9 mouse cellular contexts compared by ENCODE assay signal in the genomic region with DNA sequence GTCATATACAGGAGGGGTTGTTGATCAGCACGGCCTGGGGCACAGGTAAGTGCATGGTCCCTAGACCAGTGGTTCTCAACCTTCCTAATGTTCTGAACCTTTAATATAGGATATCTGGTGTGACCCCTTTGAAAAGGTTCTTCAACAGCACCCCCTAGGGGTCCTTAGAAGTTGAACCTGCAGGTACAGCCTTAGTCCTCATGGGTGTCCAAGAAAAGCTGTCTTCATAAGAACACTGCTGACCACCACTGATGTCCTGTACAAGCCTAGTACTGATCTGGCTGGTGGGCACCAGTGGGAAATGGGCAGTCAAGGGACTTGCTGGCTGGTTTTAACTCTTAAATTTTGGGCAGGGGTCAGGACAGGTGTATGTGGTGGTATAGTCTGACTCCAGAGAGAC. TPM values are rescaled to one million over a fixed set of nuclear protein-coding genes. Genes with fewer than 3 reads are reported as not detected.
DNase-seq lines count a peak whose midpoint lies in the region; ATAC-seq and TF ChIP-seq lines count a peak whose summit lies in the region.
"Had no signal": no experiment of that assay in that cellular context is flagged by ENCODE, and none has a peak within 500 bp of the region (broad histone marks: within the 10 kb centered on the region; RNA-seq: fewer than 3 reads in every experiment).

No protein-coding gene starts in this region.

- TF ChIP-seq CTCF in forebrain, postnatal 0 days (IDR thresholded peaks at IDR 0.05; ENCODE audit: low read depth): peak; percentile 40
- TF ChIP-seq CTCF in spleen, adult 2 months (IDR thresholded peaks at IDR 0.05; ENCODE audit: extremely low read depth, insufficient read depth, insufficient read length, insufficient replicate concordance): peak; percentile 4; the same call in 1 of the 2 replicates

- H3K4me1 ChIP-seq in forebrain, postnatal 0 days (ENCODE audit: insufficient read depth): peaks cover 5% of the 10 kb centered on the region; the same call in 1 of the 2 replicates
- peaks cover under 1% of the 10 kb centered on the region; the same call in 1 of the 2 replicates for H3K4me1 ChIP-seq in forebrain, embryonic 14.5 days (ENCODE audit: control insufficient read depth, insufficient read depth, low read length)
- H3K4me1 ChIP-seq in spleen, adult 2 months (ENCODE audit: control insufficient read depth, insufficient read depth, insufficient read length): peaks cover 1% of the 10 kb centered on the region; the same call in 1 of the 2 replicates
- H3K4me1 ChIP-seq in stomach, embryonic 16.5 days (ENCODE audit: control insufficient read depth, insufficient read depth, low read length): peaks cover 8% of the 10 kb centered on the region
- H3K4me1 ChIP-seq in forebrain, embryonic 13.5 days: peaks cover 14% of the 10 kb centered on the region

- H3K9me3 ChIP-seq in forebrain, postnatal 0 days (ENCODE audit: low read length): no peaks in the 10 kb centered on the region
- H3K9me3 ChIP-seq in forebrain, embryonic 14.5 days (replicated peaks; ENCODE audit: control insufficient read depth, low read length): no peaks in the 10 kb centered on the region
- no peaks in the 10 kb centered on the region for H3K9me3 ChIP-seq in stomach, embryonic 16.5 days (replicated peaks; ENCODE audit: control insufficient read depth, low read length)
- no peaks in the 10 kb centered on the region for H3K9me3 ChIP-seq in forebrain, embryonic 13.5 days (replicated peaks)

- H3K27ac ChIP-seq in forebrain, postnatal 0 days (ENCODE audit: low read depth, low read length): no peak overlapping the region
- no peak overlapping the region for H3K27ac ChIP-seq in forebrain, embryonic 14.5 days (ENCODE audit: low read depth, low read length)
- no peak overlapping the region for H3K27ac ChIP-seq in spleen, adult 2 months (ENCODE audit: insufficient read depth, low read length)
- no peak overlapping the region for H3K27ac ChIP-seq in stomach, embryonic 16.5 days (ENCODE audit: low read length)
- H3K27ac ChIP-seq in forebrain, embryonic 13.5 days: no peak overlapping the region

- H3K27me3 ChIP-seq in forebrain, postnatal 0 days (ENCODE audit: insufficient read depth, low read length): peaks cover 12% of the 10 kb centered on the region
- peaks cover 21% of the 10 kb centered on the region for H3K27me3 ChIP-seq in forebrain, embryonic 14.5 days (replicated peaks; ENCODE audit: control insufficient read depth, insufficient read depth, low read length)
- H3K27me3 ChIP-seq in spleen, adult 2 months (ENCODE audit: control insufficient read depth, insufficient read depth, low read length): peaks cover 8% of the 10 kb centered on the region
- H3K27me3 ChIP-seq in stomach, embryonic 16.5 days (ENCODE audit: control insufficient read depth, insufficient read depth, low read length): peaks cover 28% of the 10 kb centered on the region
- peaks cover 26% of the 10 kb centered on the region for H3K27me3 ChIP-seq in forebrain, embryonic 13.5 days
- H3K27me3 ChIP-seq: Patski had no signal

- no peak for ATAC-seq in forebrain, postnatal 0 days
- ATAC-seq in forebrain, embryonic 14.5 days: no peak; the same call in 1 of the 2 replicates
- peak; percentile 6; the same call in 1 of the 2 replicates for ATAC-seq in stomach, embryonic 16.5 days (ENCODE audit: insufficient read depth, low FRiP score)
- no peak; the same call in 1 of the 2 replicates for ATAC-seq in forebrain, embryonic 13.5 days
- ATAC-seq: Patski had no signal

- DNase-seq in forebrain, postnatal 0 days: no peak
- no peak for DNase-seq in forebrain, embryonic 14.5 days (ENCODE audit: low spot score)
- DNase-seq in spleen, adult 2 months (ENCODE audit: low read depth in 1 of 2, low spot score in 2 of 2): no peak
- DNase-seq in spleen, postnatal 14 days (ENCODE audit: low spot score in 2 of 2): no peak
- DNase-seq in induced T-regulatory cell, adult 2 months (ENCODE audit: low read depth): peak; percentile 63
- no peak for DNase-seq in left cerebral cortex, postnatal 4 days

- intact Hi-C loops in left cerebral cortex, postnatal 4 days (cut with DNase I): no loop called here

- H3K9ac ChIP-seq in forebrain, postnatal 0 days: no peak overlapping the region
- no peak overlapping the region for H3K9ac ChIP-seq in forebrain, embryonic 14.5 days (ENCODE audit: low read length)
- H3K9ac ChIP-seq in stomach, embryonic 16.5 days (ENCODE audit: low read length): no peak overlapping the region
- H3K9ac ChIP-seq in forebrain, embryonic 13.5 days: no peak overlapping the region

- WGBS in forebrain, postnatal 0 days: 80% methylated on average over 1 of the region's 1 CpGs
- 93% methylated on average over 1 of the region's 1 CpGs for WGBS in forebrain, embryonic 14.5 days
- WGBS in spleen, adult 2 months: 100% methylated on average over 1 of the region's 1 CpGs
- 85% methylated on average over 1 of the region's 1 CpGs for WGBS in stomach, embryonic 16.5 days
- WGBS in forebrain, embryonic 13.5 days: 87% methylated on average over 1 of the region's 1 CpGs

- peaks cover 33% of the 10 kb centered on the region for H3K36me3 ChIP-seq in forebrain, postnatal 0 days (ENCODE audit: insufficient read depth)
- H3K36me3 ChIP-seq in forebrain, embryonic 14.5 days (ENCODE audit: control insufficient read depth, insufficient read depth, low read length): peaks cover 40% of the 10 kb centered on the region
- peaks cover 14% of the 10 kb centered on the region for H3K36me3 ChIP-seq in spleen, adult 2 months (ENCODE audit: control insufficient read depth, insufficient read depth, low read length)
- H3K36me3 ChIP-seq in stomach, embryonic 16.5 days (ENCODE audit: control insufficient read depth, insufficient read depth, low read length): peaks cover 34% of the 10 kb centered on the region
- peaks cover 41% of the 10 kb centered on the region for H3K36me3 ChIP-seq in forebrain, embryonic 13.5 days (ENCODE audit: poor library complexity, severe bottlenecking)

- H3K4me3 ChIP-seq in forebrain, postnatal 0 days (ENCODE audit: low read depth, low read length): no peak overlapping the region
- H3K4me3 ChIP-seq in forebrain, embryonic 14.5 days (ENCODE audit: low read depth, low read length): no peak overlapping the region
- H3K4me3 ChIP-seq in spleen, adult 2 months (ENCODE audit: extremely low read depth, insufficient read depth, insufficient read length): no peak overlapping the region
- no peak overlapping the region for H3K4me3 ChIP-seq in stomach, embryonic 16.5 days (replicated peaks; ENCODE audit: low read length)
- no peak overlapping the region for H3K4me3 ChIP-seq in forebrain, embryonic 13.5 days

- H3K4me2 ChIP-seq in forebrain, postnatal 0 days (ENCODE audit: low read depth): no peak overlapping the region
- H3K4me2 ChIP-seq in forebrain, embryonic 14.5 days (ENCODE audit: low read length): no peak overlapping the region
- no peak overlapping the region for H3K4me2 ChIP-seq in stomach, embryonic 16.5 days (ENCODE audit: low read depth, low read length)
- H3K4me2 ChIP-seq in forebrain, embryonic 13.5 days: no peak overlapping the region

- TF ChIP-seq POLR2A in spleen, adult 2 months (IDR thresholded peaks at IDR 0.05; ENCODE audit: low read depth, low read length): no peak

RNA-seq across cellular contexts. Expression of gene Hcn2, which starts 4.4 kb away (rescaled TPM):
- total RNA-seq in forebrain, postnatal 0 days (2014; rRNA removed): 28.0 and 34.5 TPM in 2 replicates
- polyA plus RNA-seq in forebrain, postnatal 0 days (2015; fragmentation: Nextera tagmentation; extraction: Ambion mirVana): 3.6 and 4.7 TPM in 2 replicates
- 0.32 and 0.56 TPM in 2 replicates for polyA plus RNA-seq in forebrain, embryonic 14.5 days (2014; fragmentation: Nextera tagmentation; extraction: Ambion mirVana)
- 0.77 and 1.5 TPM in 2 replicates for polyA plus RNA-seq in spleen, adult 2 months (2012; rRNA removed)
- polyA plus RNA-seq in stomach, embryonic 16.5 days (2015; fragmentation: Nextera tagmentation; extraction: Ambion mirVana): not detected in 2 replicates
- 10 to 100 TPM; 47.4 to 53.8 TPM for total RNA-seq in left cerebral cortex, postnatal 4 days (2021)
- polyA plus RNA-seq in forebrain, embryonic 13.5 days (2015; fragmentation: Nextera tagmentation; extraction: Ambion mirVana): 0.06 and 0.10 TPM in 2 replicates

RNA-seq across cellular contexts. Expression of gene Bsg, which starts 7.7 kb away (rescaled TPM):
- total RNA-seq in forebrain, postnatal 0 days (2014; rRNA removed): 960 and 1,112 TPM in 2 replicates
- 1,015 and 1,046 TPM in 2 replicates for polyA plus RNA-seq in forebrain, postnatal 0 days (2015; fragmentation: Nextera tagmentation; extraction: Ambion mirVana)
- 725 and 788 TPM in 2 replicates for polyA plus RNA-seq in forebrain, embryonic 14.5 days (2014; fragmentation: Nextera tagmentation; extraction: Ambion mirVana)
- polyA plus RNA-seq in spleen, adult 2 months (2012; rRNA removed): 208 and 255 TPM in 2 replicates
- polyA plus RNA-seq in stomach, embryonic 16.5 days (2015; fragmentation: Nextera tagmentation; extraction: Ambion mirVana): 983 and 1,041 TPM in 2 replicates
- total RNA-seq in left cerebral cortex, postnatal 4 days (2021): 100 to 1,000 TPM; 486 to 495 TPM
- 489 and 502 TPM in 2 replicates for polyA plus RNA-seq in forebrain, embryonic 13.5 days (2015; fragmentation: Nextera tagmentation; extraction: Ambion mirVana)

RNA-seq across cellular contexts. Expression of gene Gzmm, which starts 23.2 kb away (rescaled TPM):
- total RNA-seq in forebrain, postnatal 0 days (2014; rRNA removed): 2.5 and 3.3 TPM in 2 replicates
- polyA plus RNA-seq in forebrain, postnatal 0 days (2015; fragmentation: Nextera tagmentation; extraction: Ambion mirVana): 1.1 and 1.3 TPM in 2 replicates
- polyA plus RNA-seq in forebrain, embryonic 14.5 days (2014; fragmentation: Nextera tagmentation; extraction: Ambion mirVana): 1.4 and 1.5 TPM in 2 replicates
- polyA plus RNA-seq in spleen, adult 2 months (2012; rRNA removed): 1.7 and 1.8 TPM in 2 replicates
- 0.31 and 0.44 TPM in 2 replicates for polyA plus RNA-seq in stomach, embryonic 16.5 days (2015; fragmentation: Nextera tagmentation; extraction: Ambion mirVana)
- 1 to 10 TPM; 2.6 to 3.3 TPM for total RNA-seq in left cerebral cortex, postnatal 4 days (2021)
- polyA plus RNA-seq in forebrain, embryonic 13.5 days (2015; fragmentation: Nextera tagmentation; extraction: Ambion mirVana): 1.3 and 1.4 TPM in 2 replicates

RNA-seq across cellular contexts. Expression of gene Cdc34, which starts 30.0 kb away (rescaled TPM):
- 61.9 and 69.9 TPM in 2 replicates for total RNA-seq in forebrain, postnatal 0 days (2014; rRNA removed)
- 67.9 and 76.5 TPM in 2 replicates for polyA plus RNA-seq in forebrain, postnatal 0 days (2015; fragmentation: Nextera tagmentation; extraction: Ambion mirVana)
- 76.0 and 76.9 TPM in 2 replicates for polyA plus RNA-seq in forebrain, embryonic 14.5 days (2014; fragmentation: Nextera tagmentation; extraction: Ambion mirVana)
- 119 and 143 TPM in 2 replicates for polyA plus RNA-seq in spleen, adult 2 months (2012; rRNA removed)
- polyA plus RNA-seq in stomach, embryonic 16.5 days (2015; fragmentation: Nextera tagmentation; extraction: Ambion mirVana): 84.6 and 86.3 TPM in 2 replicates
- total RNA-seq in left cerebral cortex, postnatal 4 days (2021): 10 to 100 TPM; 59.6 to 61.5 TPM
- polyA plus RNA-seq in forebrain, embryonic 13.5 days (2015; fragmentation: Nextera tagmentation; extraction: Ambion mirVana): 101 and 109 TPM in 2 replicates

RNA-seq across cellular contexts. Expression of gene Polrmt, which starts 34.4 kb away (rescaled TPM):
- 27.8 and 34.9 TPM in 2 replicates for total RNA-seq in forebrain, postnatal 0 days (2014; rRNA removed)
- polyA plus RNA-seq in forebrain, postnatal 0 days (2015; fragmentation: Nextera tagmentation; extraction: Ambion mirVana): 27.3 and 30.2 TPM in 2 replicates
- polyA plus RNA-seq in forebrain, embryonic 14.5 days (2014; fragmentation: Nextera tagmentation; extraction: Ambion mirVana): 32.1 and 33.4 TPM in 2 replicates
- polyA plus RNA-seq in spleen, adult 2 months (2012; rRNA removed): 60.5 and 62.5 TPM in 2 replicates
- polyA plus RNA-seq in stomach, embryonic 16.5 days (2015; fragmentation: Nextera tagmentation; extraction: Ambion mirVana): 33.3 and 40.9 TPM in 2 replicates
- 10 to 100 TPM; 44.8 to 51.8 TPM for total RNA-seq in left cerebral cortex, postnatal 4 days (2021)
- polyA plus RNA-seq in forebrain, embryonic 13.5 days (2015; fragmentation: Nextera tagmentation; extraction: Ambion mirVana): 39.1 and 43.8 TPM in 2 replicates
